Mouse (Mus musculus) heart, postnatal 10 days (tissue): ENCODE measurements around the gene Stambpl1. TPM values are rescaled to one million over a fixed set of nuclear protein-coding genes. Genes with fewer than 3 reads are reported as not detected.
"Not testable (repeated sequence)": the region's sequence is repeated elsewhere in the genome, so short reads cannot be mapped to it uniquely, and the experiment has no call there.

ENCODE experiments used
- DNase-seq, 2 experiments: peaks; one replicate each; pipeline ENCODE4 v3.0.0; 2021
- intact Hi-C: fragments of 180-260 bp; cut with DNase I; formaldehyde crosslinking; loops from one replicate; pipeline ENCODE4 v1.15.1; 2025
- total RNA-seq, 2 experiments: library from RNA; stranded (reverse); gene quantifications; 2 replicates each; pipeline ENCODE4 v1.2.3; 2021

The Stambpl1 gene
- total RNA-seq, 2 experiments from 2014 or later = 4.9 to 6.9 TPM

DNA sequence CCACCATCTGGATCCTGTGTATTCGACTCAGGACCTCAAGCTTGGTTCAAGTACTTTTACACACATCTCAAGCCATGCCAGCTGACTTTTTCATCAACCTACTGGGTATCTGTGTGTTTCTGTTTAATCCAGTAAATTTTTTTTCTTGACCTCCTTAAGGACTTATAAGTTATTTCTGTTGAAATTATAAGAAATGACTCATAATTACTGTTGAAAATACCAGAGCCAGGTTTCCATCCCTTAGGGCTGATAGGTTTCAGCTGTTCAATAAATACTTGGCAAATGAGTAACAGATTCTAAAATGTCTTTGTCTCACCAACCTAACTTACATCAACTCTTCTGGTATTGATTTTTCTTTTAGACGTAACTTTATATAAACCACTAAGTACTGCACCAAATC, 3.0 kb downstream of the Stambpl1 start:
- intact Hi-C loops = no loop called here

DNA sequence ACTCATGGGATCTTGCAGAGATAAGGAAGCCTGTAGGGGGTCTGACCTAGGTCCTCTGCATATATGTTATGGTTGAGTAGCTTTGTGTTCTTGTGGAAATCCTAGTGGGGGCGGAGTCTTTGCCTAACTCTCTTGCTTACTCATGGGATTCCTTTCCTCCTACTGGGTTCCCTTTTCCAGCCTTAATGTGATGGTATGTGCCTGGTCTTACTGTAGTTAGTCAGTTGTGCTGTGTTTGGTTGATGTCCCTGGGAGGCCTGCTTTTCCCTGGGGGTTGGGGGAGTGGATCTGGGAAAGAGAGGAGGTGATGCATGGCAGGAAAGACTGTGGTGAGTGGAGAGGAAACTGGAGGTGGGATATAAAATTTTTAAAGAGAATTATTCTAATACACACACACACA, 6.0 kb downstream of the Stambpl1 start:
- intact Hi-C loops = no loop called here
- DNase-seq = no peak

More for the DNA sequence above, 3.0 kb downstream of the Stambpl1 start:
- no peak for DNase-seq

DNA sequence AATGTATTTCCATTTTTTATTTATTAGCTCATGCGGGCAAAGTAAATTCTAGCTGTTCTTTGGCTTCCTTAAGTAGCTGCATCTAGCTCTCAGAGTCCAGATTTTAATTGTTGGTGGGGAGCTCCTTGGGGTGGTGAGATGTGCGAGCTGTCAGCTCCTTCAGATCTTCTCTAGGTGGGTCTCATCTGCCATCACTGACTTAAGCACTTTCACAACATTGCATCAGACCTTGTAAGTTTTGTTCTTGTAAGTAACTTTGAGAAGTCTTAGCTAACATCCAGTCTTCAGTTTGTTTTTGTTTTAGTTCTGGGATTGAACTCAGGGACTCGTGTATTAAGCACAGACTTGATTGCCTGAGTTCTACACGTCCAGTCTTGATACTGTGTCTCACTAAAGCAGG, 6.9 kb downstream of the Stambpl1 start:
- no peak for DNase-seq
- intact Hi-C loops = no loop called here

DNA sequence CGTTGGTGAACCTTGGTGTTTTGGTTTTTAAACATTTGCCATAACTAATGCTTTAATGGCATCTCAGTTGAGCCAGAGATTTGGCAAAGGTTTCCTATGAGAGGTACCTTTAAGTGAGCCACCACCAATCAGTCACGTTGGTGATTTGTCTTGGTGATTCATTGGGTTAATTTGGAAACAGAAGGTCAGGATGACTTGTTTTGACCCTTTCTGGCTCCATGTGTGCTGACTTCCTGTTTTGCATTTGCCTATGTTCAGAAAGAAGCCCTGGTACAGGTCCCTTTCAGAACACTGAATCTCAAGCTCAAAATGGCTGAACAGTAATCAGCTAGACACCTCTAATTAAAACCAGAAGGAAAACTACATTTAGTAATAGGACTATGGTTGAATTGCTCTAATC, 7.5 kb downstream of the Stambpl1 start:
- intact Hi-C loops = no loop called here
- no peak for DNase-seq

DNA sequence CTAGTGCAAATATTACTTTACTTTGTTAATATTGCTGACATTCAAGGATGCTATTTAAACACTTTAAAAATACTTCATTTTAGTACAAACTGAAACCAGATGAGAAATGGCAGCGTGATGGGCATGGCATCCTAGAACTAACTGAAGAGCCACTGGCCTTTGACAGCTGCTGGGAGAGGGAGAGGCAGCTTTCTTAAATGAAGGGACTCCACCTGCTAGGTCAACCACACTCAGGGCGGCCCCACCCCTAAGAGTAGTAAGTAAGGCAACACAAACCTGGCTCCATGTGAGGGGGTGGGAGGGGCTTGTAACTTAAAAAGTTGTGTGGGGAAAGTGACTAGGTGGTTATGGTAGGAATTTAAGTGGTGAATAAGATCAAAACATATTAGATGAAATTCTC, 10.6 kb downstream of the Stambpl1 start:
- intact Hi-C loops = no loop called here
- no peak for DNase-seq

DNA sequence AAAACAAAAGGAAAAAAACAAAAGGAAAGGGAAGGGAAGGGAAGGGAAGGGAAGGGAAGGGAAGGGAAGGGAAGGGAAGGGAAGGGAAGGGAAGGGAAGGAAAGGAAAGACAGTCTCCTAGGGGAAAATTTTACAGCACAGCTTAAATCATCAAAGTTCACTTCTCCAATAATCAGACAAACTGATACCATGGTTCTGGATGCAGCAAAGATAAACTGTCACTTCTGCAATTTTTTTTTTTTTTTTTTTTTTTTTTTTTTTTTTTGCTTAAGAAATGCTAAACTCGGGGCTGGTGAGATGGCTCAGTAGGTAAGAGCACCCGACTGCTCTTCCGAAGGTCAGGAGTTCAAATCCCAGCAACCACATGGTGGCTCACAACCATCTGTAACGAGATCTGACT, 14.1 kb downstream of the Stambpl1 start:
- DNase-seq, intact Hi-C loops: not testable (repeated sequence)

DNA sequence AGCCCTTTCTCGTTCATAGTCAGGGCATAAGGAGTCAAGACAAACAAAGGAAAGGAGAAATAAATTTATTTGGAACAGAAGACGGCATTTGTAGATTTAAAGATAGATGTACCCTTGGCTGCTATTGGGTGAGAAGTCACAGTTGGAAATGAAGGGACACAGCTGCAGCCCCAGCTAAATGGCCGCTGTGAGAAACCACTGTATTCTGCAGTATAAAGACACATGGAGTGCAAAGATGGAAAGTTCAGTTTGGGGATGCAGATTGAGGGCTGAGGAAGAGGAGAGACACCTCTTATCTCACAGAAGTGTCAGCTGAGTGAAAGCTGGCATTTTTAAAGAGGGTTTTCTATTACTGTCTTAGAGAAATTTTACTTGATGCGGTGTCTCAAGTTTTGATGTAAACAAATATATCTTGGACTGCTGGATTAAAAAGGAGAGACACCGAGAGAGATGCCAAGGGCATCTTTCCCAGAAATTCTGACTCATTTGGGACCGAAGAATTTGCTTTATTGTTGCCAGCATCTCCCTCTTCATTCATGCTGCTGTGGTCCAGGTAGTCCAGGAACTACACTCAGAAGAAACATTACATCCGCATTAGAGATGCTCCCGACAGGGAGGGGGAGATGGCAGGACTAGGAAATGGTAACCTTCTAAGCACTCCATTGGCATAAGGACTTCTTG, 14.9 kb downstream of the Stambpl1 start:
- peak; percentile 38 to 39 for DNase-seq
- intact Hi-C loops = no loop called here

DNA sequence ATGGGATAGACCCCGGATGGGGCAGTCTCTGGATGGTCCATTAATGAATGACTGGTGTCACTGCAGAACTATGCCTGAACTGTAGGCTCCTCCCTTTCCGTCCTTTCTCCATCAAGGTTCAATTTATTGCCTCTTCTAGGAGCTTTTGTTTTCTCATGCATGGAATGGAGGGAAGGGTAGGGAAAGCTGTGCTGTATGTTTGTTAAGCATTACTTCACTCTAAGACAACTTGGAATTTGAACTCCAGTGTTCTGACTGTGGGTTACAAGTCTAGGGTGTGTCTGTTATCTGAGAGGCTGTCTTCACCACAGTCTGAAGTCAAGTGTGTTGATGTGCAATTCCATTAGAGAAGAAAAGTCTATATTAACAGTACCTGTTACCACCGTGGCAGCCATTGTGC, 17.0 kb downstream of the Stambpl1 start:
- intact Hi-C loops = no loop called here
- no peak for DNase-seq

DNA sequence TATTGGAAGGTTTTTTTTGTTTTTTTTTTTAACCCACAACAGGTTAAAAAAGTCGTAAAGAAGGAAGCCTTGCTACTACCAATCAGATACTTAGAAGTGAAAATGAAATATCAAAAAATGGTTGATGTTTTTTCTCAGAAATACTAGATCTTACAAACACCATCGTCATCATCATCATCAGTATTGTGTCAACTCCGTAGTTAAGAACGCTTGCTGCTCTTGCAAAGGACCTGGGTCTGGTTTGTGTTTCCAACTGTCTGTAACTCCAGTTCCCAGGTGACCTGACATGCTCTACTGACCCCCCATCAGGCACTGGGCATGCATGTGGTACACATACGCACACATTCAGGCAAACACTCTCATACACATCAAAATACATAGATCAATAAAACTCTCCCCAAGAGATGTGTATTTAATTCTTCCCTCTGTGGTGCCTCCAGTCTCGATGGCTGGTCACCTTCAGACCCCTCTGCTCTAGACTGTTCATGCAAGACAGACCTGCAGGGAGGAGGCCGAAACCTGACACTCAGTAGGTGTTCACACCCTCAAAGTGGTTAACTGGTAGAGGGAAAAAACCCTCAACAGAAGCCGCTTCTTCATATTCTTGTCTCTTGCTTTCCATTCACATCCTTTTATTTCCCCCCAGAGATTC, 18.0 kb downstream of the Stambpl1 start:
- intact Hi-C loops = no loop called here

DNA sequence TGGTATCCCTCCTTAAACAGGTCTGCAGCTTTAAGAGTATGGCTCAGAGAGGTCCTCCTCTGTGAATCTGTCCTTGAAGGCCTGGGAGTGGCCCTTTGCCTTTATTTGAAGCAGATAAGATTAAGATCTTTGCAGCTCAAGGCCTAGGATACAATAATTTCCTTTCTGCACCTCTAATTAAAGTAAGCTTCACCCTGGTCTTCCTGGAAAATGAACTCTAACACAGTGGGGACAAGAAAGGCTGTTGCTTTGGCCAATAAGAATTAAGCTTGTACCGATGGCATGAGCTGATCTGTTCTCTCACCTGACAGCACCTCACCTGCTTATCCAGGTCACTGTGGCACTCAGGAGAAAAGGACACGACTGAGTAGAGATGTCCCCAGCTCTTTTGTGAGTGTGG, 18.8 kb downstream of the Stambpl1 start:
- intact Hi-C loops = no loop called here
- no peak for DNase-seq

More for the DNA sequence above, 18.0 kb downstream of the Stambpl1 start:
- no peak for DNase-seq

DNA sequence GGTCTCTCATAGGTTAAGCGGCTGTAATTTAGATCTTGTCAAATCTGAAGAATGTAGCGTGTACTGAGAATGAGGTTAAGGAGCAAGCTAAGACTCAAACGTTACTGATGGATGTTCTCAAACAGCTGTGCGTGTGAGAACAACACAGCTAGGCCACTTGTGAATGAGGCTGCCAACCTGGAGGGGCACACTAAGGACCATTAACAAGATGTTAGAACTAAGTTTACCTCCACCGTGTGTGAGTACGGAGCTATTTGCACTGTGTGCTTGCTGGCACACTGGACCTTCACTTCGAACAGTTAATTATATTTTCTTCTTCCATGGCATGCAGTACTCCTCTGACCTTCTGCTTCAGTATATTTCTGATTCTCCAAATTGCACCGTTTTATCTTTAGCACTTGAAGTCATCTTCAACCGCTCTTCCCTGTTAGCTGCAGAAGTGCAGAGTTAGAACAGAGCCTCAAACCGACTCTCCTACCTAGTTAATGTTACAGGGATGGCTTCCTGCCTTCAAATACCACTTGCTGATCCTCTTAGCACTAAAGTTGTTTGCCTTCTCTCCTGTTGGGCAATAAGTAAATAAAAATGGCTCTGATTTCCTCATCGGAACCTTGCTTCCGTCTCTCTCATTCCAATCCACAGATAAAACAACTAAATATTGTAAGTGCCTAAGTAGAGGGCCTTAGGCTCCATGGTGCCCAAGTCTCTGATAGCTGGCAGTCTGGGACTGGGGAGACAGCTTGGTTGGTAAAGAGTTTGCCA, 20.6 kb downstream of the Stambpl1 start:
- intact Hi-C loops = no loop called here
- DNase-seq = no peak

DNA sequence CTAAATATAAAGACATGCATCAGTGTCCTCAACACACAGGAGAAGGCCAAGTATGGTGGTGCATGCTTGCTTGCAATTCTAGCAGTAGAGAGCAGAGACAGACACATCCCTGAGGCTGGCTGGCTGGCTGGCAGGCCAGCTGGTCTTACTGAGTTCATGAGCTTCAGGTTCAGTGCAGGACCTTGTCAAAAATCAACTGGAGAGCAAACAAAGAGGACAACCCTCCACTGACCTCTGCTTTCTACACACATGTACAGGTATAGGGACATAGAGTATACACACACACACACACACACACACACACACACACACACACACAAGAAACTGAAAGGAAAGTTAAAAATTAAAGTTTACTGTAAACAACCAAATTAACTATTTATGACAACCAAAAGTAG, 21.2 kb downstream of the Stambpl1 start:
- no peak for DNase-seq
- intact Hi-C loops = no loop called here

DNA sequence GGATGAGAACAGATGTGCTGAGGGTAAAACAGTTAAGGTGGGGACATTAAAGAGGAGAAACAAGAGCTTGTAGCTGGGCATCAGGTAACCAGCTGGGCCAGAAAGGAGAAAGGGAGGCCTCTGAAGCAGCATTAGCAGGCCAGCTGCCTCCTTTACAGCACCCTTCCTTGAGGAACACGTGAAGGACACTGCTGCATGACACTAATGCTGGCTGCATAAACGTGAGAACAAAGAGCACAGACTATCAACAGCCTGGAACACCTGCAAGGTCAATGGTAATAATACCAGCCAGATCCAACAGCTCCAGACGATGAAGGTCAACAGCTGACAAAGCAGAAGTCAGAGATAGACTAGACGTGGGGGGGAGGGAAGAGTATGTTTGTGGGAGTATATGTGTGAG, 22.1 kb downstream of the Stambpl1 start:
- intact Hi-C loops = no loop called here
- no peak for DNase-seq

DNA sequence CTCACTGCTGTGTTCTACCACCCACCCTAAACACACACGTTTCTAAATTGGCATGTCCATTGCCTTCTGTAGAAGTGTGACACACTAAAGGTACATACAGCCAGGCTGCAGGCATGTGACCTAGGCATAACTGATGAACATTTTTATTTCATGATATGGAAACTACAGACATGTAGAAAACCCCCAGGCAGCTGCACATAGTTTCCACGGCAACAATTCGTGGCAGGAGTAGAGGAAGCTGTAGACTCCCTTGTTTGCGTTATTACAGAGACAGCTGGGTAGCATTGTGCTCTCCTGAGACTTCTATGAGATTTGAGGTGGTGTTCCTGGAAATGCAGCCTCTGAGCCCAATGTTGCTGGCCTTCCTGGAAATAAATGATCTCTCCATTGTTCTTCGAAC, 24.9 kb downstream of the Stambpl1 start:
- intact Hi-C loops = no loop called here

DNA sequence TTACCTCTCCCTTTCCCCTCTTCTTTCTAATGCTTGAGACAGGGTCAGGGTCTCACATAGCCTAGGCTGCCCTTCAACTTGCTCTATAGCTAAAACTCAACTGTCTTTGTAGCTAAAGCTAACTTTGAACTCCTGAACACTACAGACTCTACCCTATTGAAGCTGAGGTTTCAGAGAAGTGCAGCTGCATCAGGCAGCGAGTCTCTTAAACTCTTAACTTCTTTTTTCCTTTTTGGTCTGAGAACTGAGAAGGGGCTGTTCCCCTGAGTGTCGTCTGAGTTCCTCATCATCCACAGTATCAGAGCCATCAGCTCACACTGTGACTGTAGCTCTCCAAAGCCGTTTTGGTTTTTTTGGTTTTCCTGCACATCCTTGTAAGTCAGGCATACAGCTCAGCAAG, 25.7 kb downstream of the Stambpl1 start:
- intact Hi-C loops = no loop called here

More for the DNA sequence above, 24.9 kb downstream of the Stambpl1 start:
- no peak for DNase-seq

DNA sequence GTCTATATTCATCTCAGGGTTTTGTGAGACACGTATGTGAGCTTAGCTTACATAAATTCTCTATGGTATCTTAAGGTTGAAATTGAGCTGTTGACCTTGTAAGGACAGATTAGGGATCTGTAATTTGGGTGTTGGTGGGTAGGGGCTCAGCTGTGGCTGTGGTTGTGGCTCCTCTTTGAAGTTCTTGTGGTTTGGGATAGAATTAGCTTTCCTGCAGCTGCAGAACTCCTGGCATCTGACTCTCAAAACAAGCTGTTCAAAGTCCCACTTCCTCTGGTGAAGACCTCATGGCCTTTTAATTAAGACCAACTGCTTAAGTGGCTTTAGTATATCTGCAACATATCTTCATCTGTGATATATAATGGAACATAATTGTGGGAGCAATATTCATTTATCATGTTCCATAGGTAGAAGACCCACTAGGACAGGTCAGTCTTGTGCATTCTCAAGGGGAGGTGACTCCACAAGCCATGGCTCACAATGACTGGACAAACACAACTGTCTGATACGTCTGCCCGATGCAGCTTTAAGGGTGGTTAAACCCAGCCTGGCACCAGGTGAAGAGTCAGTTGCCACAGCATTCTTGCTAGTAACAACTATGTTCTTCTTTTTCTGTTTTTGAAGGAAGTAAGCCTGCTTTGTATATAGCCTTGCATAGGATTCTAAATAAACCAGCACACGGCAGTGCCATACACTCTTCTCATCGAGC, 27.4 kb downstream of the Stambpl1 start:
- no peak for DNase-seq
- intact Hi-C loops = no loop called here

More for the DNA sequence above, 25.7 kb downstream of the Stambpl1 start:
- DNase-seq = no peak

DNA sequence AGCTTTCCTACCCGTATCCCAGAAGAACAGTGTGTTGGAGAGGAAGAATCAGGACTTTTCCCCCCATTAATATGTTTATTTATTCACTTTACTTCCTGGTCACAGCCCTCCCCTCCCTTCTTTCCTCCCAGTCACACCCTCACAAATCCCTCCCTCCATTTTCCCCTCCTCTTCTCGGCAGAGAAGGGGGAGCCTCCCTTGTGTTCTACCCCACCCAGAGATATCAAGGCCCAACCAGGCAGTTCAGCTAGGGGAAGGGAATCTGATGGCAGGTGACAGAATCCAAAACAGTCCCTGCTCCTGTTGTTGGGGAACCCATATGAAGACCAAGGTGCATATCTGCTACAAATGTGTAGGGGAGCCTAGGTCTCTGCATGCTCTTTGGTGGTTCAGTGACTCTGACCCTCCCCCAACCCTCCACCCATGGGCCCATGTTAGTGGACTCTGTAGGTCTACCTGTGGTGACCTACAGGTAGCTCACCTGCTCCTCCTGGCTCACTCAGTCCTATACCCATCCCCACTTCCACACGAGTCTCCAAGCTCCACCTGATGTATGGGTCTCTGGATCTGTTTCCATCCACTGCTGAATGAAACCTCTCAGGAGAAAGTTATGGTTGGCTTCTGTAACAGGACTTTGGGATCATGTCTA, 28.8 kb downstream of the Stambpl1 start:
- DNase-seq = no peak

DNA sequence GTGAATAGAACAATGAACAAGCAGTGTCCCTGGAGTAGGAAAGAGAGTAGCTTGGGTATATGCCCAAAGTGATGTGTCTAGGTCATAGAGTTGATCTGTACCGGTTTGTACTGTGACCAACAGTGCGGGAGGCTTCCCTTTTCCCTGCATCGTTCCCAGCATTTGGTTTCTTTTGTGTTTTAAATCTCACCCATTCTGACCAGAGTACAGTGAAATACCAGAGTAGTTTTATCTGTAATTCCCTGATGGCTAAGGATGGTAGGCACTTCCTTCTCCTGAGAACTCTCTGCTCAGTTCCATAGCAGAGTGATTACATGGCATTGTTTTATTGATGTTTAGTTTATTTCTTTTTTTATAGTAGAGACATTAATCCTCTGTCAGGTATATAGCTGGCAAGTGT, 30.8 kb downstream of the Stambpl1 start:
- no peak for DNase-seq
- intact Hi-C loops = no loop called here

More for the DNA sequence above, 28.8 kb downstream of the Stambpl1 start:
- intact Hi-C loops = no loop called here

DNA sequence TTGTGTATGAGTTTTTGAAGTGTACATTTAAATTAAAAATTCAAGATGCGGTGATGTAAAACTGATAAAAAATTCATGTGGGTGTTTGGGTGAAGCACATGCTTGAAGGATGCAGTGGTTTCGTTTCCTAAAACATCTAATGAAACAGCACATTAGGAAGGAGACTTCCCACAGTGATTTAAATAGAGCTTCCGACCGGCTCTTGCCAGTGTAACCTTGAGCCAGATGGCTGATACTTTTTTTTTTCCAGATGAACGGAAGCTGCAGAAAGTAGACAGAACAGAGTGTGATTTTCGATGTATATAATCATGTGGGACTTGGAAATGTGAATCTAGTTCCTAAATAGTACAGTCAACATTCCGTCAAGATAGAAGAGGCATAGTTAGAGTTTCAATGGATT, 39.6 kb downstream of the Stambpl1 start:
- intact Hi-C loops = loop anchor here (10.0 kb wide), 1 partner anchor 77 kb away; no protein-coding TSS in a partner anchor
- DNase-seq = no peak

DNA sequence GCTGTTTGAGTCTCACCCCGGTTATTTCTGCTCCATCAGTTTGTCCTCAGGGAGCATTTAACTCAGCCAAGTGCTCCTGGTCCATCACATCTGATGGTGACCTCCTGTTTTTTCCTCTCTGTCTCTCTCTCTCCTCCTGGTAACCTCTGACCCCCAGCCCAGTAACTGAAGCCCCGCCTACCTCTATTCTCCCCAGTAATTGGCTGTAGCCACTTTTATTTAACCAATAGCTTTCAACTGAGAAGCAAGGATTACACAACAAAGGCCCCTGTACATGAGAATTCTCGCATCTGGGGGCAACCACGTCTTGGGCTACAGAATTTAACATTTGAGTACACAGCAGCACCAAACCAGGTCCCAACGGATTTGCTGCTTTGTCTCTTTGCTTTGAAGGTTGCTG, 40.3 kb downstream of the Stambpl1 start:
- intact Hi-C loops = loop anchor here (10.0 kb wide), 1 partner anchor 78 kb away; no protein-coding TSS in a partner anchor
- DNase-seq = no peak
